Mouse (Mus musculus): Measurements from ENCODE around the gene Kcnn4.
"Not testable (repeated sequence)": the region's sequence is repeated elsewhere in the genome, so short reads cannot be mapped to it uniquely, and the experiment has no call there.

The Kcnn4 gene

GRCm38 (mm10) chr7:24390512-24390911, 20.4 kb downstream of the Kcnn4 start:
- DNase-seq (ENCODE audit: low read depth, low spot score), result no peak

GRCm38 (mm10) chr7:24391077-24391476, 21.0 kb downstream of the Kcnn4 start:
- no peak for DNase-seq (ENCODE audit: low read depth, low spot score)

GRCm38 (mm10) chr7:24391687-24392086, 21.6 kb downstream of the Kcnn4 start:
- no peak for DNase-seq (ENCODE audit: low read depth, low spot score)

GRCm38 (mm10) chr7:24394054-24394453, 24.0 kb downstream of the Kcnn4 start:
- DNase-seq (ENCODE audit: low read depth, low spot score), result no peak

- DNase-seq (ENCODE audit: low read depth, low spot score), result no peak
Measured at GRCm38 (mm10) chr7:24394475-24395161, 24.6 kb downstream of the Kcnn4 start.

GRCm38 (mm10) chr7:24396832-24397231, 26.8 kb downstream of the Kcnn4 start:
- no peak for DNase-seq (ENCODE audit: low read depth, low spot score)

- DNase-seq (ENCODE audit: low read depth, low spot score), result no peak
Measured at GRCm38 (mm10) chr7:24398364-24398913, 28.4 kb downstream of the Kcnn4 start.

- peak; percentile 99 for DNase-seq (ENCODE audit: low read depth, low spot score)
Measured at GRCm38 (mm10) chr7:24399256-24400081, 29.4 kb downstream of the Kcnn4 start, which contains the start of gene Smg9. Gene Smg9, plus strand, starts transcription at chr7:24399619.

GRCm38 (mm10) chr7:24400082-24400452, 30.0 kb downstream of the Kcnn4 start:
- DNase-seq (ENCODE audit: low read depth, low spot score), result no peak

- not testable (repeated sequence) for DNase-seq (ENCODE audit: low read depth, low spot score)
Measured at GRCm38 (mm10) chr7:24400489-24400888, 30.4 kb downstream of the Kcnn4 start.

GRCm38 (mm10) chr7:24402851-24403250, 32.8 kb downstream of the Kcnn4 start:
- DNase-seq (ENCODE audit: low read depth, low spot score), result peak; percentile 77

- DNase-seq (ENCODE audit: low read depth, low spot score), result no peak
Measured at GRCm38 (mm10) chr7:24405649-24406048, 35.6 kb downstream of the Kcnn4 start.

GRCm38 (mm10) chr7:24406528-24407344, 36.7 kb downstream of the Kcnn4 start:
- peak; percentile 76 for DNase-seq (ENCODE audit: low read depth, low spot score)

- DNase-seq (ENCODE audit: low read depth, low spot score), result no peak
Measured at GRCm38 (mm10) chr7:24408186-24408585, 38.1 kb downstream of the Kcnn4 start.

- no peak for DNase-seq (ENCODE audit: low read depth, low spot score)
Measured at GRCm38 (mm10) chr7:24410123-24410522, 40.1 kb downstream of the Kcnn4 start.

GRCm38 (mm10) chr7:24410831-24411230, 40.8 kb downstream of the Kcnn4 start:
- DNase-seq (ENCODE audit: low read depth, low spot score), result peak; percentile 74

- no peak for DNase-seq (ENCODE audit: low read depth, low spot score)
Measured at GRCm38 (mm10) chr7:24413630-24414029, 43.6 kb downstream of the Kcnn4 start.

- DNase-seq (ENCODE audit: low read depth, low spot score), result no peak
Measured at GRCm38 (mm10) chr7:24415261-24415660, 45.2 kb downstream of the Kcnn4 start.

GRCm38 (mm10) chr7:24419579-24419978, 49.5 kb downstream of the Kcnn4 start:
- DNase-seq (ENCODE audit: low read depth, low spot score), result no peak

GRCm38 (mm10) chr7:24421648-24422047, 51.6 kb downstream of the Kcnn4 start:
- no peak for DNase-seq (ENCODE audit: low read depth, low spot score)

GRCm38 (mm10) chr7:24422251-24422650, 52.2 kb downstream of the Kcnn4 start:
- no peak for DNase-seq (ENCODE audit: low read depth, low spot score)
